Mouse (Mus musculus) MEL (cell line): ENCODE results near the gene B3gnt6. TPM values are rescaled to one million over a fixed set of nuclear protein-coding genes. Genes with fewer than 3 reads are reported as not detected.

Experiments used
- DNase-seq: peaks from one replicate; pipeline ENCODE4 v3.0.0; 2011; ENCODE audit warnings: low read depth, low spot score
- H3K27ac ChIP-seq: 2 replicates; pipeline ENCODE4 v1.5.1; 2012; ENCODE audit warnings: low read depth, mild to moderate bottlenecking, control low read depth, low read length, moderate library complexity; ENCODE audit not compliant: control insufficient read depth
- H3K27me3 ChIP-seq, 2 experiments: fragments of 150-350 bp in 1 of 2; sonication (generic) in 1 of 2; 2 replicates each; pipeline ENCODE4 v1.6.1; 2012; ENCODE audit warnings: low read length in 2 of 2, mild to moderate bottlenecking in 2 of 2, improper control_type of control experiment in 1 of 2, moderate library complexity in 1 of 2; ENCODE audit not compliant: insufficient read depth in 2 of 2, control insufficient read depth in 1 of 2
- H3K36me3 ChIP-seq, 2 experiments: 2 replicates each; pipeline ENCODE4 v1.6.1; 2012 to 2014; ENCODE audit warnings: low read length in 2 of 2, improper control_type of control experiment in 1 of 2, inconsistent platforms in 1 of 2, mild to moderate bottlenecking in 1 of 2; ENCODE audit not compliant: insufficient read depth in 2 of 2, control insufficient read depth in 1 of 2
- H3K4me1 ChIP-seq, 2 experiments: fragments of 150-350 bp in 1 of 2; sonication (generic) in 1 of 2; 2 replicates each; pipeline ENCODE4 v1.6.1; 2012; ENCODE audit warnings: low read length in 2 of 2, improper control_type of control experiment in 1 of 2, mild to moderate bottlenecking in 1 of 2; ENCODE audit not compliant: insufficient read depth in 2 of 2, control insufficient read depth in 1 of 2
- H3K4me3 ChIP-seq, 2 experiments: fragments of 150-350 bp in 1 of 2; sonication (generic) in 1 of 2; 2 replicates each; pipeline ENCODE4 v1.5.1; 2012; ENCODE audit warnings: low read depth in 2 of 2, low read length in 2 of 2, mild to moderate bottlenecking in 2 of 2, moderate library complexity in 2 of 2, control low read depth in 1 of 2, improper control_type of control experiment in 1 of 2; ENCODE audit not compliant: control insufficient read depth in 1 of 2, insufficient read depth in 1 of 2
- H3K79me2 ChIP-seq: 2 replicates; pipeline ENCODE4 v1.6.1; 2012; ENCODE audit warnings: mild to moderate bottlenecking, low read length, moderate library complexity; ENCODE audit not compliant: control insufficient read depth, poor library complexity, insufficient read depth
- H3K9ac ChIP-seq: 2 replicates; pipeline ENCODE4 v1.6.1; 2012; ENCODE audit warnings: low read depth, mild to moderate bottlenecking, control low read depth, low read length, moderate library complexity; ENCODE audit not compliant: control insufficient read depth, poor library complexity, severe bottlenecking
- H3K9me3 ChIP-seq: fragments of 150-350 bp; sonication (generic); replicated peaks from 2 replicates; pipeline ENCODE4 v1.6.1; 2012; ENCODE audit warnings: mild to moderate bottlenecking, low read length, improper control_type of control experiment, moderate library complexity; ENCODE audit not compliant: insufficient read depth
- EP300 ChIP-seq, 2 experiments: IDR thresholded peaks; 2 replicates each; pipeline ENCODE4 v1.6.1; 2011; ENCODE audit warnings: improper control_type of control experiment in 2 of 2, low read length in 2 of 2, low read depth in 1 of 2, mild to moderate bottlenecking in 1 of 2
- ETS1 ChIP-seq: IDR thresholded peaks from 2 replicates; pipeline ENCODE4 v1.6.1; 2012; ENCODE audit warnings: low read depth, mild to moderate bottlenecking, inconsistent platforms, low read length, improper control_type of control experiment, moderate library complexity
- GATA1 ChIP-seq: IDR thresholded peaks from 2 replicates; pipeline ENCODE4 v1.6.1; 2011; ENCODE audit warnings: low read depth, low read length, improper control_type of control experiment
- JUND ChIP-seq: IDR thresholded peaks from 2 replicates; pipeline ENCODE4 v1.6.1; 2011; ENCODE audit warnings: low read depth, mild to moderate bottlenecking, improper control_type of control experiment, low read length
- MAFK ChIP-seq: IDR thresholded peaks from 2 replicates; pipeline ENCODE4 v1.6.1; 2011; ENCODE audit warnings: low read depth, mild to moderate bottlenecking, low read length, improper control_type of control experiment, borderline replicate concordance
- MAX ChIP-seq: IDR thresholded peaks from 2 replicates; pipeline ENCODE4 v1.6.1; 2011; ENCODE audit warnings: low read length, improper control_type of control experiment
- MAZ ChIP-seq: IDR thresholded peaks from 2 replicates; pipeline ENCODE4 v1.6.1; 2012; ENCODE audit warnings: low read depth, mild to moderate bottlenecking, inconsistent platforms, low read length, improper control_type of control experiment
- MEF2A ChIP-seq: IDR thresholded peaks from 2 replicates; pipeline ENCODE4 v1.6.1; 2014; ENCODE audit warnings: low read depth, mild to moderate bottlenecking, inconsistent platforms, low read length, improper control_type of control experiment; ENCODE audit not compliant: poor library complexity, insufficient replicate concordance, severe bottlenecking; ENCODE audit errors: extremely low read depth
- MXI1 ChIP-seq: IDR thresholded peaks from 2 replicates; pipeline ENCODE4 v1.6.1; 2011; ENCODE audit warnings: mild to moderate bottlenecking, low read depth, low read length, improper control_type of control experiment
- MYB ChIP-seq: IDR thresholded peaks from 2 replicates; pipeline ENCODE4 v1.6.1; 2011; ENCODE audit warnings: mild to moderate bottlenecking, low read depth, low read length, improper control_type of control experiment
- MYC ChIP-seq: IDR thresholded peaks from 2 replicates; pipeline ENCODE4 v1.6.1; 2011; ENCODE audit warnings: low read depth, mild to moderate bottlenecking, low read length, improper control_type of control experiment, moderate library complexity
- POLR2A ChIP-seq, 2 experiments: IDR thresholded peaks; 2 replicates each; pipeline ENCODE4 v1.6.1; 2011 to 2012; ENCODE audit warnings: low read length in 2 of 2, mild to moderate bottlenecking in 2 of 2, control low read depth in 1 of 2, improper control_type of control experiment in 1 of 2, low read depth in 1 of 2, moderate library complexity in 1 of 2; ENCODE audit not compliant: control insufficient read depth in 1 of 2, insufficient read depth in 1 of 2, poor library complexity in 1 of 2
- RCOR1 ChIP-seq: IDR thresholded peaks from 2 replicates; pipeline ENCODE4 v1.6.1; 2012; ENCODE audit warnings: low read depth, mild to moderate bottlenecking, inconsistent platforms, low read length, improper control_type of control experiment
- SIN3A ChIP-seq: IDR thresholded peaks from 2 replicates; pipeline ENCODE4 v1.6.1; 2012; ENCODE audit warnings: low read length, improper control_type of control experiment, inconsistent platforms
- SMC3 ChIP-seq: IDR thresholded peaks from 2 replicates; pipeline ENCODE4 v1.6.1; 2011; ENCODE audit warnings: low read depth, low read length, improper control_type of control experiment
- TAL1 ChIP-seq: IDR thresholded peaks from 2 replicates; pipeline ENCODE4 v1.6.1; 2012; ENCODE audit warnings: mild to moderate bottlenecking, inconsistent platforms, low read length, moderate library complexity, mixed read lengths
- USF1 ChIP-seq: IDR thresholded peaks from 2 replicates; pipeline ENCODE4 v1.6.1; 2014; ENCODE audit warnings: low read depth, mild to moderate bottlenecking, inconsistent platforms, low read length, improper control_type of control experiment, moderate library complexity
- ZKSCAN1 ChIP-seq: IDR thresholded peaks from 2 replicates; pipeline ENCODE4 v1.6.1; 2012; ENCODE audit warnings: low read depth, mild to moderate bottlenecking, inconsistent platforms, low read length, improper control_type of control experiment, moderate library complexity
- ZNF384 ChIP-seq: IDR thresholded peaks from 2 replicates; pipeline ENCODE4 v1.6.1; 2012; ENCODE audit warnings: low read depth, mild to moderate bottlenecking, inconsistent platforms, low read length, improper control_type of control experiment
- polyA plus RNA-seq, 2 experiments: library from polyadenylated mRNA; stranded (reverse) in 1 of 2; unstranded in 1 of 2; fragments of >175 nt in 1 of 2; fragments of >200 nt in 1 of 2; gene quantifications; 2 replicates each; pipeline versions ENCODE4 v1.2.1 to v1.2.4; 2012; ENCODE audit warnings: low replicate concordance in 2 of 2, low read depth in 1 of 2; ENCODE audit not compliant: insufficient read length in 2 of 2, insufficient read depth in 1 of 2, missing spikeins in 1 of 2
- total RNA-seq: library from RNA; depleted of rRNA; stranded (reverse); fragments of 300-350 nt; gene quantifications from 2 replicates; pipeline ENCODE4 v1.2.3, GENCODE M21; 2012

Gene B3gnt6
- total and polyA plus RNA-seq, 3 experiments, result 0.08 to 0.12 TPM; not detected in 1

GRCm38 (mm10) chr7:98200396-98200795 is 1.1 kb upstream of the B3gnt6 start:
- H3K4me1 ChIP-seq, result peaks cover 0 to 5% of the 10 kb centered on the region in 2 experiments; a peak in 2 of 4 replicates
- no peaks in the 10 kb centered on the region; a peak in 1 of 4 replicates for H3K36me3 ChIP-seq
- peaks cover 0 to 1% of the 10 kb centered on the region in 2 experiments; a peak in 1 of 4 replicates for H3K27me3 ChIP-seq
- no peak for DNase-seq
- no peaks in the 10 kb centered on the region for H3K79me2 ChIP-seq
- TF ChIP-seq MAFK (no peak), MEF2A (no peak), MYC (no peak), MAX (no peak), SIN3A (no peak), USF1 (no peak), ZKSCAN1 (no peak), SMC3 (no peak), POLR2A (IDR thresholded peaks at IDR 0.05; ENCODE audit: control insufficient read depth in 1 of 2, insufficient read depth in 1 of 2, low read depth in 1 of 2, low read length in 2 of 2, poor library complexity in 1 of 2) (no peak), EP300 (IDR thresholded peaks at IDR 0.05; ENCODE audit: low read depth in 1 of 2, low read length in 2 of 2) (no peak), MAZ (no peak), ZNF384 (no peak), MXI1 (no peak), ETS1 (no peak), GATA1 (no peak), RCOR1 (no peak), MYB (no peak)
- H3K9ac ChIP-seq, result no peak overlapping the region
- no peak overlapping the region for H3K4me3 ChIP-seq
- no peaks in the 10 kb centered on the region for H3K9me3 ChIP-seq
- no peak overlapping the region for H3K27ac ChIP-seq

GRCm38 (mm10) chr7:98195151-98195801 is 4.0 kb downstream of the B3gnt6 start:
- H3K9me3 ChIP-seq, result no peaks in the 10 kb centered on the region
- H3K9ac ChIP-seq, result no peak overlapping the region
- no peaks in the 10 kb centered on the region for H3K79me2 ChIP-seq
- DNase-seq, result peak; percentile 23
- H3K4me3 ChIP-seq, result no peak overlapping the region
- TF ChIP-seq ZKSCAN1 (no peak), SIN3A (peak; percentile 59), MXI1 (peak; percentile 89), TAL1 (no peak), MAX (peak; percentile 49; the same call in 1 of the 2 replicates), JUND (no peak)
- peaks cover 0 to 1% of the 10 kb centered on the region in 2 experiments; a peak in 1 of 4 replicates for H3K27me3 ChIP-seq
- H3K4me1 ChIP-seq, result peaks cover 0 to 7% of the 10 kb centered on the region in 2 experiments; a peak in 2 of 4 replicates
- no peak overlapping the region for H3K27ac ChIP-seq
- H3K36me3 ChIP-seq, result peaks cover 0 to 1% of the 10 kb centered on the region in 2 experiments; a peak in 1 of 4 replicates
